Mouse (Mus musculus) olfactory bulb, adult 2 months (tissue): ENCODE data around the gene Mical3.

ENCODE experiments used
- CTCF ChIP-seq: fragments of 200-500 bp; IDR thresholded peaks from 2 replicates; pipeline ENCODE4 v1.5.1; 2012; ENCODE audit warnings: low read depth, mild to moderate bottlenecking, low read length, moderate library complexity; ENCODE audit not compliant: insufficient read depth
- POLR2A ChIP-seq: fragments of 200-500 bp; IDR thresholded peaks from 2 replicates; pipeline ENCODE4 v1.6.1; 2012; ENCODE audit warnings: mild to moderate bottlenecking, low read depth, low read length, moderate library complexity; ENCODE audit not compliant: insufficient read depth

- TF ChIP-seq POLR2A (no peak), CTCF (no peak)
Observed at GRCm38 (mm10) chr6:121160126-121160525, 29.3 kb upstream of the Mical3 start.
